Mouse (Mus musculus): ENCODE data around the gene Fbln5.

DNA sequence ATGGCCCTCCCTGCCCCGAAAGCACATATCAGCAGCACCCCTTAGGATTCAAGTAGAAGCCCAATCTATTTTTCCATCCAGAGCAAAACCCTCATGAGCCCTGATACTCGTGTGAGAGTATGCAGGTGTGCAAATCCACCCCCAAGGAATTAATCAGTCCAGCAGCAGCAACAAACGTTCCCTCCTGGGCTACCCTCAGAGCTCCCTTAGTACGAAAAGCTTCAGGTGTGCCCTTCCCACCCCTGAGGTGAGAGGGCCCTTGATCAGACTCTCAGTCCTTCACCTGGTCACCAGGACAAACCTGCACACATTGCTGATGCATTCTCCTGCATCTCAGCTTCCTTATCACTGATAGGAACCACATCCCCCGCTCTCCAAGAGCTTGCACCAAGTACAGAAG lies 37.9 kb downstream of the Fbln5 start:
- TF ChIP-seq POLR2A (IDR thresholded peaks at IDR 0.05; ENCODE audit: extremely low read depth, insufficient read depth, low read length) = no peak
- no peak for TF ChIP-seq CTCF (IDR thresholded peaks at IDR 0.05; ENCODE audit: extremely low read depth, insufficient read depth, low read length)

All from cortical plate, adult 2 months (tissue).